Mouse (Mus musculus): ENCODE measurements around the gene Cmss1. TPM values are rescaled to one million over a fixed set of nuclear protein-coding genes. Genes with fewer than 3 reads are reported as not detected.

Cmss1 gene
- polyA plus RNA-seq, 1 experiment from 2014 or later = 36.8 TPM

- no peak for ATAC-seq
- Histone ChIP-seq H3K4me2 (replicated peaks) (no peak overlapping the region), H3K36me3 (no peaks in the 10 kb centered on the region), H3K27ac (no peak overlapping the region), H3K4me1 (replicated peaks) (no peaks in the 10 kb centered on the region), H3K9ac (replicated peaks) (no peak overlapping the region), H3K9me3 (no peaks in the 10 kb centered on the region), H3K4me3 (replicated peaks) (no peak overlapping the region), H3K27me3 (no peaks in the 10 kb centered on the region)
- 89% methylated on average over 8 of the region's 8 CpGs for whole genome bisulfite sequencing
These were observed 266.7 kb downstream of the Cmss1 start for GRCm38 (mm10) chr16:57339765-57340612.

- no peak overlapping the region for H3K9ac ChIP-seq (replicated peaks)
- no peaks in the 10 kb centered on the region for H3K9me3 ChIP-seq
- H3K27me3 ChIP-seq = no peaks in the 10 kb centered on the region
- H3K36me3 ChIP-seq = no peaks in the 10 kb centered on the region
- H3K4me2 ChIP-seq (replicated peaks) = no peak overlapping the region
- H3K4me1 ChIP-seq (replicated peaks) = no peaks in the 10 kb centered on the region
- no peak overlapping the region for H3K4me3 ChIP-seq (replicated peaks)
- H3K27ac ChIP-seq = no peak overlapping the region
- ATAC-seq = no peak
- WGBS = 87% methylated on average over 11 of the region's 11 CpGs
These were observed 269.8 kb downstream of the Cmss1 start for GRCm38 (mm10) chr16:57336770-57337423.

- Histone ChIP-seq H3K9ac (replicated peaks) (no peak overlapping the region), H3K4me2 (replicated peaks) (no peak overlapping the region), H3K27me3 (no peaks in the 10 kb centered on the region), H3K36me3 (no peaks in the 10 kb centered on the region), H3K27ac (no peak overlapping the region), H3K4me3 (replicated peaks) (no peak overlapping the region), H3K4me1 (replicated peaks) (no peaks in the 10 kb centered on the region), H3K9me3 (no peaks in the 10 kb centered on the region)
- ATAC-seq = no peak
- 86% methylated on average over 7 of the region's 7 CpGs for WGBS
These were observed 274.4 kb downstream of the Cmss1 start for GRCm38 (mm10) chr16:57332301-57332700.

- H3K9ac ChIP-seq (replicated peaks) = no peak overlapping the region
- H3K9me3 ChIP-seq = no peaks in the 10 kb centered on the region
- 80% methylated on average over 2 of the region's 2 CpGs for whole genome bisulfite sequencing
- H3K27ac ChIP-seq = no peak overlapping the region
- H3K4me3 ChIP-seq (replicated peaks) = no peak overlapping the region
- H3K4me2 ChIP-seq (replicated peaks) = no peak overlapping the region
- no peaks in the 10 kb centered on the region for H3K4me1 ChIP-seq (replicated peaks)
- no peaks in the 10 kb centered on the region for H3K27me3 ChIP-seq
- no peaks in the 10 kb centered on the region for H3K36me3 ChIP-seq
- ATAC-seq = no peak
These were observed 276.6 kb downstream of the Cmss1 start for GRCm38 (mm10) chr16:57330111-57330510.

GRCm38 (mm10) chr16:57329028-57329427, 277.6 kb downstream of the Cmss1 start:
- H3K9me3 ChIP-seq = no peaks in the 10 kb centered on the region
- no peak overlapping the region for H3K9ac ChIP-seq (replicated peaks)
- H3K4me2 ChIP-seq (replicated peaks) = no peak overlapping the region
- H3K4me1 ChIP-seq (replicated peaks) = no peaks in the 10 kb centered on the region
- no peaks in the 10 kb centered on the region for H3K27me3 ChIP-seq
- no peaks in the 10 kb centered on the region for H3K36me3 ChIP-seq
- no peak for ATAC-seq
- H3K4me3 ChIP-seq (replicated peaks) = no peak overlapping the region
- WGBS = 90% methylated on average over 8 of the region's 8 CpGs
- no peak overlapping the region for H3K27ac ChIP-seq

DNA sequence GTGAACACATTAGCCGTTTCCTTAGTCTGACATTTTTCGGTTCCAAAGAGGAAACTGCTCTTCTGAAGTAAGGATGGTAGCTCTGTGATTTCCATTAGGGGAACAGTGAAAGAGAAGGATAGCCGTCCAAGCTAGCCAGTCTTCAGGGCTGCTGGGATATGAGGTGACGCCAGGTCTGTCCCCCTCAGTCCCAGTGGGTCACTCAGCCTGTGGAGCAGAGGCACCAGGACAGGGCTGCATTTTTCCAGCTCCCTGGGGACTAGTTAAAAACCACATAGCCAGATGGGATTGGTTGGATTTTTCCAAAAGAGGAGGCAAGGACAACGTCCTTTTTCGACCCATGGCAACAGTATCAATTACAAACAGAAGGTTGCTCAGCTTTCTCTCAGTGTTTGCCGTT, 279.7 kb downstream of the Cmss1 start:
- WGBS = 80% methylated on average over 7 of the region's 7 CpGs
- no peaks in the 10 kb centered on the region for H3K4me1 ChIP-seq (replicated peaks)
- H3K9me3 ChIP-seq = no peaks in the 10 kb centered on the region
- H3K4me3 ChIP-seq (replicated peaks) = no peak overlapping the region
- H3K9ac ChIP-seq (replicated peaks) = no peak overlapping the region
- H3K27ac ChIP-seq = no peak overlapping the region
- H3K36me3 ChIP-seq = no peaks in the 10 kb centered on the region
- no peaks in the 10 kb centered on the region for H3K27me3 ChIP-seq
- H3K4me2 ChIP-seq (replicated peaks) = no peak overlapping the region
- no peak for ATAC-seq

- WGBS = 72% methylated on average over 7 of the region's 7 CpGs
- H3K27ac ChIP-seq = no peak overlapping the region
These were observed 287.2 kb downstream of the Cmss1 start for GRCm38 (mm10) chr16:57319284-57320124.

DNA sequence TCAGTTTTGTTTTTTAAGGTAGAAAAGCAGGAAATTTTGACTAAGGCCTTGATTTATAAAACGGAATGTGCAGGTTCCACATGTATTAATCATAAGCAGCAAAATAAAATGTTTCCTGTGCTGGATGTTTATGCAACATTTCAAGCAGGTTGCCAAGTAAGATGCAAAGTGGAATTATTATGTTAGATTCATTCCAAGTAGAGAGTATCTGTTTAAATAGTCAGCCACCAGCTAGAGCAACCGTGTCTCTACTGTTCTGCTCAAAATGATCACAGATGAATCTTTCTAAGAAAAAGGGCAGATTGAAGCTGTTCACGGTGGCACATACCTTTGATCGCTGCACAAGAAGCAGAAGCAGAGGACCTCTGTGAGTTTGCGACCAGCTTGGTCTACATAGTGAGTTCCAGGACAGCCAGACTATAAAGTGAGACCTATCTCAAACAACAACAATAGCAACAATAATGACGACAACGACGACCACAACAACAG, 288.0 kb downstream of the Cmss1 start:
- H3K4me2 ChIP-seq (replicated peaks) = no peak overlapping the region
- no peak overlapping the region for H3K9ac ChIP-seq (replicated peaks)
- H3K36me3 ChIP-seq = no peaks in the 10 kb centered on the region
- 94% methylated on average over 8 of the region's 8 CpGs for WGBS
- H3K4me1 ChIP-seq (replicated peaks) = peaks cover 8% of the 10 kb centered on the region; the same call in 1 of the 2 replicates
- H3K27me3 ChIP-seq = no peaks in the 10 kb centered on the region
- ATAC-seq = no peak
- no peaks in the 10 kb centered on the region for H3K9me3 ChIP-seq
- H3K27ac ChIP-seq = no peak overlapping the region
- H3K4me3 ChIP-seq (replicated peaks) = no peak overlapping the region

More at GRCm38 (mm10) chr16:57319284-57320124, 287.2 kb downstream of the Cmss1 start:
- H3K27me3 ChIP-seq = no peaks in the 10 kb centered on the region
- H3K9ac ChIP-seq (replicated peaks) = no peak overlapping the region
- H3K4me1 ChIP-seq (replicated peaks) = peaks cover 4% of the 10 kb centered on the region; the same call in 1 of the 2 replicates
- H3K36me3 ChIP-seq = no peaks in the 10 kb centered on the region
- H3K4me3 ChIP-seq (replicated peaks) = no peak overlapping the region
- no peak for ATAC-seq
- no peaks in the 10 kb centered on the region for H3K9me3 ChIP-seq
- H3K4me2 ChIP-seq (replicated peaks) = no peak overlapping the region

GRCm38 (mm10) chr16:57317882-57318636, 288.6 kb downstream of the Cmss1 start:
- H3K4me3 ChIP-seq (replicated peaks) = no peak overlapping the region
- H3K9ac ChIP-seq (replicated peaks) = no peak overlapping the region
- WGBS = 76% methylated on average over 13 of the region's 13 CpGs
- no peak overlapping the region for H3K27ac ChIP-seq
- ATAC-seq = no peak
- no peaks in the 10 kb centered on the region for H3K27me3 ChIP-seq
- no peaks in the 10 kb centered on the region for H3K9me3 ChIP-seq
- peaks cover 8% of the 10 kb centered on the region; the same call in 1 of the 2 replicates for H3K4me1 ChIP-seq (replicated peaks)
- H3K4me2 ChIP-seq (replicated peaks) = no peak overlapping the region
- no peaks in the 10 kb centered on the region for H3K36me3 ChIP-seq

GRCm38 (mm10) chr16:57317127-57317526, 289.5 kb downstream of the Cmss1 start:
- WGBS = 82% methylated on average over 4 of the region's 4 CpGs
- no peaks in the 10 kb centered on the region for H3K27me3 ChIP-seq
- H3K4me1 ChIP-seq (replicated peaks) = peaks cover 8% of the 10 kb centered on the region; the same call in 1 of the 2 replicates
- no peak for ATAC-seq
- H3K9me3 ChIP-seq = no peaks in the 10 kb centered on the region
- no peak overlapping the region for H3K27ac ChIP-seq
- H3K4me2 ChIP-seq (replicated peaks) = no peak overlapping the region
- no peak overlapping the region for H3K4me3 ChIP-seq (replicated peaks)
- H3K9ac ChIP-seq (replicated peaks) = no peak overlapping the region
- H3K36me3 ChIP-seq = no peaks in the 10 kb centered on the region

DNA sequence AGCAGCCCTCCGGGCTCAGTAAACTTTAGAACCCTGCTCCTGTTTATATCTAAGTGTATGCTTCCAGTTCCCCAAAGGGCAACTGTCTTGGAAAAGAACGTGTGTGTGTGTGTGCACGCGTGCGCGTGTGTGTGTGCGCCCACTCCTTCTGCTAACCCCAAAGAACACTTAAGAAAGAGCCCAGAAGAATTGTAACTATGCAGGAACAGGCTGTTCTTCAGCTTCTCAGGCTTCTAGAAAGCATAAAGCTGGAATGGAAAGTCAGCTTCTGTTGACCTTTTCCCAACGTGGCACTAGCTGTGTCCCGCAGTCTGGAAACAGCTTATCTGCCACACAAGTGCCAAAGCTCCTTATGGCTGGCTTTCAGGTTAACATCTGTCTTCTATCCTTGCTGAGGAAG, 291.6 kb downstream of the Cmss1 start:
- Histone ChIP-seq H3K9ac (replicated peaks) (no peak overlapping the region), H3K27ac (no peak overlapping the region), H3K36me3 (no peaks in the 10 kb centered on the region), H3K4me3 (replicated peaks) (no peak overlapping the region), H3K27me3 (no peaks in the 10 kb centered on the region), H3K4me2 (replicated peaks) (no peak overlapping the region), H3K9me3 (no peaks in the 10 kb centered on the region), H3K4me1 (replicated peaks) (peaks cover 8% of the 10 kb centered on the region; the same call in 1 of the 2 replicates)
- 95% methylated on average over 9 of the region's 9 CpGs for WGBS
- ATAC-seq = no peak
